Mouse (Mus musculus) liver, adult 2 months (tissue): Measurements from ENCODE around the gene Faf1. TPM values are rescaled to one million over a fixed set of nuclear protein-coding genes. Genes with fewer than 3 reads are reported as not detected.
A peak's percentile ranks its signal among the peaks of the same experiment; 100 is the strongest.

Experiments used
- DNase-seq: peaks from one replicate; pipeline ENCODE4 v3.0.0-alpha.2; 2011; ENCODE audit warnings: low read depth, low spot score; ENCODE audit errors: extremely low read depth
- H3K27ac ChIP-seq: fragments of 200-500 bp; replicated peaks from 2 replicates; pipeline ENCODE4 v1.5.1; 2012; ENCODE audit warnings: low read depth, mild to moderate bottlenecking, control low read depth, inconsistent platforms, low read length; ENCODE audit not compliant: insufficient read depth
- H3K27me3 ChIP-seq: fragments of 200-500 bp; 2 replicates; pipeline ENCODE4 v1.6.1; 2012; ENCODE audit warnings: mild to moderate bottlenecking, moderate library complexity, low read length, inconsistent platforms; ENCODE audit not compliant: control insufficient read depth, insufficient read depth
- H3K36me3 ChIP-seq: fragments of 200-500 bp; 2 replicates; pipeline ENCODE4 v1.6.1; 2012; ENCODE audit warnings: low read length, inconsistent platforms; ENCODE audit not compliant: control insufficient read depth, insufficient read depth
- H3K4me1 ChIP-seq: fragments of 200-500 bp; 2 replicates; pipeline ENCODE4 v1.6.1; 2011; ENCODE audit warnings: low read length; ENCODE audit not compliant: control insufficient read depth, insufficient read depth
- H3K4me3 ChIP-seq: fragments of 200-500 bp; 2 replicates; pipeline ENCODE4 v1.5.1; 2011; ENCODE audit warnings: low read depth, mild to moderate bottlenecking, control low read depth, low read length, moderate library complexity; ENCODE audit not compliant: insufficient read depth
- H3K79me2 ChIP-seq: fragments of 200-500 bp; 2 replicates; pipeline ENCODE4 v1.6.1; 2012; ENCODE audit warnings: inconsistent platforms, mild to moderate bottlenecking, low read length, moderate library complexity; ENCODE audit not compliant: control insufficient read depth, insufficient read depth
- H3K9ac ChIP-seq: fragments of 200-500 bp; 2 replicates; pipeline ENCODE4 v1.6.1; 2012; ENCODE audit warnings: low read depth, mild to moderate bottlenecking, control low read depth, inconsistent platforms, low read length
- CTCF ChIP-seq: fragments of 200-500 bp; IDR thresholded peaks from 2 replicates; pipeline ENCODE4 v1.5.1; 2011; ENCODE audit warnings: low read depth, low read length, control low read depth
- POLR2A ChIP-seq: fragments of 200-500 bp; IDR thresholded peaks from 2 replicates; pipeline ENCODE4 v1.6.1; 2011; ENCODE audit warnings: low read length, control low read depth; ENCODE audit not compliant: insufficient read depth; ENCODE audit errors: extremely low read depth
- WGBS: fragments of 180-500 bp; shearing (Covaris S2); methylation state at CpG from one replicate; pipeline ENCODE4 v1.1.7; 2018; 5-methylcytosine and 5-hydroxymethylcytosine counted together
- polyA plus RNA-seq: library from polyadenylated mRNA; depleted of rRNA; stranded (reverse); fragments of >200 nt; gene quantifications from 2 replicates; pipeline ENCODE4 v1.2.3, GENCODE M21; 2012
- total RNA-seq: library from RNA; depleted of rRNA; stranded (reverse); fragments of >200 nt; gene quantifications from 2 replicates; pipeline ENCODE4 v1.2.3, GENCODE M21; 2014

The Faf1 gene
- total and polyA plus RNA-seq, 2 experiments: 4.7 to 21.7 TPM

- Histone ChIP-seq H3K4me3 (no peak overlapping the region), H3K27me3 (no peaks in the 10 kb centered on the region), H3K4me1 (peaks cover 15% of the 10 kb centered on the region), H3K27ac (peak overlapping the region; percentile 65), H3K79me2 (no peaks in the 10 kb centered on the region), H3K9ac (peak overlapping the region; percentile 14; the same call in 1 of the 2 replicates), H3K36me3 (no peaks in the 10 kb centered on the region)
- TF ChIP-seq CTCF (no peak), POLR2A (no peak)
- 35% methylated on average over 7 of the region's 7 CpGs for WGBS
- peak; percentile 84 for DNase-seq
These were observed 36.2 kb upstream of the Faf1 start for GRCm38 (mm10) chr4:109640141-109640540.

DNA sequence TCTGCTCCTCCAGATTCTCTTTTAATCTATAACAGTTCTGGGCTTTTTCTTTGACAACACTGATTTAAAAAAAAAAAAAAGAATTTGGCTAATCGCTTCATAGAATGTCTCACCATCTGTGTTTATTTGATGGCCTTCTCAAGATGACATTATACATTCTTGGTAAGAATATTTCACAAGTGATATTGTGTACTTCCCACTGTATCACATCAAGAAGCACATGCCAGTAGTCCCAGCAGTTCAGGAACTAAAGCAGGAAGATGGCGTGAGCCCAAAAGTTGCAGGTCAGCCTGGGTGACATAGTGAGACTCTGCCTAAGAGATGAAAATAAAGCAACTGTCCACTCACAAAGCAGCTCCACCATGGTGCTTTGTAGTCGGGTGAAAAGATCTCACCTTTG is 34.9 kb upstream of the Faf1 start:
- H3K36me3 ChIP-seq: no peaks in the 10 kb centered on the region
- DNase-seq: peak; percentile 26
- no peaks in the 10 kb centered on the region for H3K27me3 ChIP-seq
- 0 out of 2 replicates have a peak overlapping the region, but pooled peaks have one; percentile 8 for H3K27ac ChIP-seq
- TF ChIP-seq CTCF: no peak
- TF ChIP-seq POLR2A: no peak
- H3K4me1 ChIP-seq: peaks cover 15% of the 10 kb centered on the region
- H3K79me2 ChIP-seq: no peaks in the 10 kb centered on the region
- no peak overlapping the region for H3K9ac ChIP-seq
- WGBS: 84% methylated on average over 3 of the region's 3 CpGs
- no peak overlapping the region for H3K4me3 ChIP-seq

GRCm38 (mm10) chr4:109647281-109647680 is 29.1 kb upstream of the Faf1 start:
- Histone ChIP-seq H3K36me3 (peaks cover 2% of the 10 kb centered on the region), H3K79me2 (no peaks in the 10 kb centered on the region), H3K4me1 (peaks cover 2% of the 10 kb centered on the region; the same call in 1 of the 2 replicates), H3K27me3 (no peaks in the 10 kb centered on the region), H3K9ac (no peak overlapping the region), H3K4me3 (no peak overlapping the region), H3K27ac (no peak overlapping the region)
- DNase-seq: no peak
- WGBS: 88% methylated on average over 4 of the region's 4 CpGs
- TF ChIP-seq CTCF (no peak), POLR2A (no peak)

DNA sequence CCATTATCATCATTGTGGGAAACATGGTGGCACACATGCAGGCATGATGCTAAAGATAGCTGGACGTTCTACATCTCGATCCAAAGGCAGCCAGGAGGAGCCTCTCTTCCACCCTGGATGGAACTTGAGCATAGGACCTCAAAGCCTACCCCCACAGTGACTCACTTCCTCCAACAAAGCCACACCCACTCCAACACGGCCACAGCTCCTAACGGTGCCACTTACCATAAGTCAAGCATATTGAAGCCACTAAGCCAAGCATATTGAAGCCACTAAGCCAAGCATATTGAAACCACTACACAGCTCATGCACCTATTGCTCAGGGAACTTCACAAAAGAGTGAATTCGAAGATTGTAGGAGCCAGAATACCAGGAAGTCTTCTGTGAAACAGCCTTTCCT is 27.1 kb upstream of the Faf1 start:
- Histone ChIP-seq H3K27me3 (no peaks in the 10 kb centered on the region), H3K4me1 (no peaks in the 10 kb centered on the region), H3K36me3 (peaks cover 2% of the 10 kb centered on the region), H3K79me2 (no peaks in the 10 kb centered on the region), H3K4me3 (no peak overlapping the region), H3K27ac (no peak overlapping the region), H3K9ac (no peak overlapping the region)
- no peak for TF ChIP-seq CTCF
- no peak for TF ChIP-seq POLR2A
- 89% methylated on average over 5 of the region's 5 CpGs for WGBS
- DNase-seq: no peak

- no peak overlapping the region for H3K27ac ChIP-seq
- H3K4me1 ChIP-seq: peaks cover 4% of the 10 kb centered on the region
These were observed 23.1 kb upstream of the Faf1 start for GRCm38 (mm10) chr4:109653251-109653650.

GRCm38 (mm10) chr4:109654701-109655100 is 21.7 kb upstream of the Faf1 start:
- Histone ChIP-seq H3K79me2 (no peaks in the 10 kb centered on the region), H3K27me3 (no peaks in the 10 kb centered on the region), H3K9ac (no peak overlapping the region), H3K36me3 (no peaks in the 10 kb centered on the region; the same call in 1 of the 2 replicates), H3K4me1 (peaks cover 4% of the 10 kb centered on the region), H3K4me3 (no peak overlapping the region), H3K27ac (no peak overlapping the region)
- TF ChIP-seq CTCF: no peak
- TF ChIP-seq POLR2A: no peak
- WGBS: 97% methylated on average over 2 of the region's 2 CpGs
- DNase-seq: no peak

More at GRCm38 (mm10) chr4:109653251-109653650, 23.1 kb upstream of the Faf1 start:
- Histone ChIP-seq H3K79me2 (no peaks in the 10 kb centered on the region), H3K36me3 (peaks cover 2% of the 10 kb centered on the region; the same call in 1 of the 2 replicates), H3K4me3 (no peak overlapping the region), H3K9ac (no peak overlapping the region), H3K27me3 (no peaks in the 10 kb centered on the region)
- TF ChIP-seq CTCF: no peak
- TF ChIP-seq POLR2A: no peak
- no peak for DNase-seq
